Mouse (Mus musculus) ES-Bruce4 (cell line): ENCODE results near the gene Coro2a.

Experiments used
- CTCF ChIP-seq: IDR thresholded peaks from one replicate; pipeline ENCODE4 v1.8.1; 2011; ENCODE audit warnings: low read depth, low read length
- EP300 ChIP-seq: IDR thresholded peaks from 2 replicates; pipeline ENCODE4 v1.6.1; 2011; ENCODE audit warnings: low read depth, low read length; ENCODE audit not compliant: insufficient read depth
- POLR2A ChIP-seq: IDR thresholded peaks from one replicate; pipeline ENCODE4 v1.8.1; 2011; ENCODE audit warnings: low read length; ENCODE audit not compliant: insufficient read depth

GRCm38 (mm10) chr4:46613618-46614017, 11.6 kb upstream of the Coro2a start:
- TF ChIP-seq POLR2A: no peak
- TF ChIP-seq CTCF: no peak
- TF ChIP-seq EP300: no peak
